25 mouse cellular contexts compared by ENCODE assay signal in the genomic region with DNA sequence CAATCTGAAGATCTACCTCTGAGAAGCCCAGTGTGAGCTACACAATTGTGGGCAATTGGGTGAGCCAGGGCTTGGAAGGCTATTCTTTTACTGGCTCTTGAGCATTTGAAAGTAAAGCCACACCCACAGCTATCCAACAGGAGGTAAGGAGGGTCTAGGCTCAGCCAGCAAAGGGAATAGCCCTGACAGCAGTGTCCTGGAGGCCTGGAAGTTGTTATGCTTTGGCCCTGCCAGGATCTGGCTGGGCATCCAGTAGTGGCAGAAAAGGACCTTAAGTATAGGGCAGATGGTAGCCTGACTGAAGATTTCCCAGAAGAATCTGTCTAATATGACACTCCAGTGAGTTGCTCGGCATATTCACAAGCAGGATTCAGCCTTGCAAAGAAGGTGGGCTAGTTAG.
"Had no signal": no experiment of that assay in that cellular context is flagged by ENCODE, and none has a peak within 500 bp of the region (broad histone marks: within the 10 kb centered on the region; RNA-seq: fewer than 3 reads in every experiment).

No protein-coding gene starts in this region.

- H3K36me3 ChIP-seq: kidney, embryonic 15.5 days; limb, embryonic 10.5 days; limb, embryonic 13.5 days; liver, embryonic 12.5 days; liver, embryonic 15.5 days; lung, embryonic 15.5 days; midbrain, embryonic 10.5 days; midbrain, embryonic 13.5 days; neural tube, embryonic 12.5 days; neural tube, embryonic 15.5 days had no signal

- H3K9me3 ChIP-seq: kidney, embryonic 15.5 days; limb, embryonic 10.5 days; limb, embryonic 13.5 days; liver, embryonic 12.5 days; liver, embryonic 15.5 days; lung, embryonic 15.5 days; megakaryocyte, embryonic 14.5 days; midbrain, embryonic 10.5 days; midbrain, embryonic 13.5 days; neural tube, embryonic 12.5 days; neural tube, embryonic 15.5 days had no signal

- H3K9ac ChIP-seq: kidney, embryonic 15.5 days; limb, embryonic 13.5 days; liver, embryonic 12.5 days; liver, embryonic 15.5 days; lung, embryonic 15.5 days; midbrain, embryonic 13.5 days; neural tube, embryonic 12.5 days; neural tube, embryonic 15.5 days had no signal

- DNase-seq: kidney, postnatal 10 days; kidney, postnatal 36 days; layer of hippocampus, postnatal 36 days; liver; lung, adult 18-20 months; lung, postnatal 10 days; lung, postnatal 36 days; right cerebral cortex, adult 18-20 months; right cerebral cortex, postnatal 14 days; right cerebral cortex, postnatal 4 days; thymus, adult 2 months; thymus, postnatal 14 days; thymus, postnatal 4 days had no signal

- H3K27me3 ChIP-seq: kidney, embryonic 15.5 days; limb, embryonic 13.5 days; liver, embryonic 12.5 days; liver, embryonic 15.5 days; lung, embryonic 15.5 days; megakaryocyte, embryonic 14.5 days; midbrain, embryonic 13.5 days; neural tube, embryonic 12.5 days; neural tube, embryonic 15.5 days had no signal

- H3K4me3 ChIP-seq: kidney, embryonic 15.5 days; limb, embryonic 10.5 days; limb, embryonic 13.5 days; liver, embryonic 12.5 days; liver, embryonic 15.5 days; lung, embryonic 15.5 days; megakaryocyte, embryonic 14.5 days; midbrain, embryonic 10.5 days; midbrain, embryonic 13.5 days; neural tube, embryonic 12.5 days; neural tube, embryonic 15.5 days had no signal

- ATAC-seq: liver, embryonic 12.5 days; midbrain, embryonic 13.5 days had no signal

- H3K4me1 ChIP-seq: kidney, embryonic 15.5 days; limb, embryonic 13.5 days; liver, embryonic 12.5 days; liver, embryonic 15.5 days; midbrain, embryonic 10.5 days; neural tube, embryonic 12.5 days had no signal

- H3K27ac ChIP-seq: kidney, embryonic 15.5 days; limb, embryonic 10.5 days; limb, embryonic 13.5 days; liver, embryonic 12.5 days; liver, embryonic 15.5 days; lung, embryonic 15.5 days; midbrain, embryonic 10.5 days; midbrain, embryonic 13.5 days; neural tube, embryonic 12.5 days; neural tube, embryonic 15.5 days; stomach, postnatal 0 days had no signal

- H3K4me2 ChIP-seq: kidney, embryonic 15.5 days; limb, embryonic 13.5 days; liver, embryonic 12.5 days; liver, embryonic 15.5 days; lung, embryonic 15.5 days; midbrain, embryonic 13.5 days; neural tube, embryonic 12.5 days; neural tube, embryonic 15.5 days had no signal
